Mouse (Mus musculus): ENCODE data around the gene Kdm3a. TPM values are rescaled to one million over a fixed set of nuclear protein-coding genes. Genes with fewer than 3 reads are reported as not detected.

Kdm3a gene
- polyA plus RNA-seq (2015; fragmentation: Nextera tagmentation; extraction: Ambion mirVana): 15.3 and 16.9 TPM in 2 replicates

DNA sequence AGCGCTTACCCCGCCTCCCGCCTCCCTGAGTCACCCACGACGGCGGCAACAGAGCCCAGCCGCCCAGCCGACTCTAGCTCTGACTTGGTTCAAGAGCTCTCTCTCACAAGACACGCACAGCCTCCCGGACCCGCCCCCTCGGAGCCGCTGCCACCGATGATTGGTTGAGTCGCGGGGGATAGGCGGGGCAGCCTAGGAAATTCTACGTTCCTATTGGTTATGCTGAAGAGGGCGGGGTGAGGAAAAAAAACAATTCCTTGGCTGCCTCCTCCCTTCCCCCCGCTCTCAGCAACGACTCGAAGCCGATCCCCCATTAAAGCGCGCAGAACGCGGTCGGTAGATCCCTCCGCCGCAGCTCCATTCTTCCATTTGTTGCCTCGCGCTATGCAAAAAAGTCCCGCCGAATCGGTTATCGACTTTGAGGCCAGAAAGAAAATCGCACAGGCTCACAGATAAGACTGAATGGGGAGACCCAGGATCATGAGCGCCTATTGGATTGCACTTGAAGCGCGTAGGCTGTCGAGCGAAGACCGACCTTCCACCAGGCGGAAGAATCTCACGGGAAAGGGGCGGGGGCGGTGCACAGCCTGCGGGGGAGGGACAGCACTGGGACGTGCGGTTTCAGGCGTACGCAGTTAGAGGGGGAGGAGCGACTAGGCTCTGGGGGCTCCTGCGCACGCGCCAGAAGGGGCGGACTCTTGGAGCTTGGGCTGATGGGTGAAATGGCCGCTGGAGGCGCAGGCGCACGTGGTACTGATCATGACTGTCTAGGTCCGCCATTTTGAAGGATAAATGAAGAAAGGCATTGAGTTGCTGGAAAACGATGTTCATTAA, at the start of gene Kdm3a:
Kdm3a (minus strand) TSS at position 162 of the 834 bp plus-strand sequence.

DNA sequence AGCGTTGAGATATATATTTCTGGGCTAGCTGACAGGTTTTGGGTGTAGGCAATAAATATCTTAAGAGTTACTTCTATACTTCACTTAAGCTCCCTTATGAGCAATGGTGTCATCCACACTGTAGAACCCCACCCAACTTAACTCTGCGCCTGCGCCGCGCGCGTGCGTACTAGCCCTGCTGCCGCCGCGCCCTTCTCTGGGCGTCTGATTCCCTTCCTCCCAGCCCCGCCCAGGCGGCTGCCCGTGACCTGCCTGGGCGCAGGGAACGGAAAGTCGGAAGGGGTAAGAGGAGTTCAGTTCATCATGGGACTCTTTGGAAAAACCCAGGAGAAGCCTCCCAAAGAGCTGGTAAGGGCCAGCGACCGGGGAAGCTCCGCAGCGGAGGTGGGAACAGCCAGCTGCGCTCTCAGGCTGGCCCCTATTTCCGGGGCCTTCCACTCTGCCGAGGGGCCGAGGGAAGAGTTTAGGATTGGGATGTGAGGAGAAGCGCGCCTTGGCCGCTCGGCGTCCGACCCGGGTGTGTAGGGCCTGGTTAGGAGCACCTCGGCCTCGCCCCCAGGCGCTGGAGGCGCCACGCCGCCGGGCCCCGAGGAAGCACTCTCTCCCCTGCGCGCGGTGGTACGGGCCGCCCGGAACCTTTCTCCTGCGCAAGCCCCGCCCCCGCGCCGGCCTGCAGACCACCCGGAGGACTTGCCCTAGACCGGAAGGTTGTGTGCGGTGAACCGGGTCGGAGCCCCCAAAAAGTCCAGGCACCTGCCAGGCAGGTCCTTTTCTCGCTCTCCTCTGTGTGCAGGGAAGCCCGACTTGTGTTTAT, 88.9 kb downstream of the Kdm3a start, which contains the start of gene Chmp3:
Chmp3 (plus strand) TSS at position 112 of the 814 bp plus-strand sequence.

Other genes starting within 250 kb of the Kdm3a start
- gene Rmnd5a, start 192.4 kb downstream of the Kdm3a start, polyA plus RNA-seq (2015; fragmentation: Nextera tagmentation; extraction: Ambion mirVana): 8.0 and 9.0 TPM in 2 replicates
- gene Rnf103, start 139.1 kb downstream of the Kdm3a start, polyA plus RNA-seq (2015; fragmentation: Nextera tagmentation; extraction: Ambion mirVana): 13.6 and 13.7 TPM in 2 replicates
- 49.9 and 58.7 TPM in 2 replicates for gene Chmp3, start 89.2 kb downstream of the Kdm3a start, polyA plus RNA-seq (2015; fragmentation: Nextera tagmentation; extraction: Ambion mirVana)
- 45.2 and 48.5 TPM in 2 replicates for gene Reep1, start 74.6 kb upstream of the Kdm3a start, polyA plus RNA-seq (2015; fragmentation: Nextera tagmentation; extraction: Ambion mirVana)
- 61.5 and 66.4 TPM in 2 replicates for gene Mrpl35, start 194.0 kb upstream of the Kdm3a start, polyA plus RNA-seq (2015; fragmentation: Nextera tagmentation; extraction: Ambion mirVana)
- 205 and 218 TPM in 2 replicates for gene Immt, start 198.3 kb upstream of the Kdm3a start, polyA plus RNA-seq (2015; fragmentation: Nextera tagmentation; extraction: Ambion mirVana)